Mouse (Mus musculus): ENCODE measurements around the gene Gpsm1. TPM values are rescaled to one million over a fixed set of nuclear protein-coding genes. Genes with fewer than 3 reads are reported as not detected.
A peak's percentile ranks its signal among the peaks of the same experiment; 100 is the strongest.

Gene Gpsm1
- polyA plus RNA-seq, 1 experiment from 2014 or later: 47.2 TPM

- H3K36me3 ChIP-seq (ENCODE audit: control insufficient read depth, insufficient read depth, low read length): no peaks in the 10 kb centered on the region
- WGBS: 69% methylated on average over 2 of the region's 2 CpGs
- no peak within 1 kb of the TSS for H3K4me3 ChIP-seq (ENCODE audit: low read length)
- no peak within 1 kb of the TSS for H3K27ac ChIP-seq (ENCODE audit: low read length)
- peaks cover 21% of the 10 kb centered on the region for H3K4me1 ChIP-seq (replicated peaks; ENCODE audit: control insufficient read depth, insufficient read depth, low read length)
- H3K4me2 ChIP-seq (ENCODE audit: low read depth, low read length): no peak within 1 kb of the TSS
- no peaks in the 10 kb centered on the region for H3K27me3 ChIP-seq (ENCODE audit: control insufficient read depth, insufficient read depth, low read depth, low read length)
- H3K9me3 ChIP-seq (ENCODE audit: control insufficient read depth, low read length): no peaks in the 10 kb centered on the region
- H3K9ac ChIP-seq (ENCODE audit: low read length): no peak within 1 kb of the TSS
- ATAC-seq (ENCODE audit: low read depth): no peak
Measured at GRCm38 (mm10) chr2:26294457-26294856, 20.9 kb upstream of the Gpsm1 start, which contains the start of gene Ccdc187. Ccdc187 (minus strand) TSS chr2:26294557.

DNA sequence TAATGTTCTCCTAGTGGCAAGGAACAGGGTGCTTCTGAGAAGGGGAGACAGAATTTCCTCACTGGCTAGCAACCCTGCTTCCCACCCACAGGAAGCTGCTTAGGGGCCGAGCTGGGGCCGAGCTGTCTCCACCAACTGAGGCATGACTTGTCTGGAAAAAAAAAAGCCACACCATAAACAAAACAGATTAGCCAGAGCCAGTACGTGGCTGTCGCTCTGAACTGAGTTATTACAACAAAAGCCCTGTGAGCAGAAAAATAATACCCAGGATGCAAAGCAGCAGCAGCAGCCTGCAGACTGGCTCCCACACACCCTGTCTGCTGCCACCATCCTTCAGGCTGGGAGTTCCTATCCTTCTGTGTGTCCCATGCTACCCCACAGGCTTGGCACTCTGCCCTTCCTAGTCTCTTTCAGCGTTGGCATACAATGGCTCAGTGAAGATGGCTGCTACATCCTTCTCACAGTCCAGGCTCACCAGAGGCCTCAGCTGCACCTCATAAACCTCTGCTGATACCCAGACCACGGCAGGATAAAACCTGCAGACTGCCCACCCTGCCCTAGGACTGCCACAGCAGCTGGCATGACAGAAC is 18.6 kb upstream of the Gpsm1 start:
- Histone ChIP-seq H3K27me3 (ENCODE audit: control insufficient read depth, insufficient read depth, low read depth, low read length) (no peaks in the 10 kb centered on the region), H3K36me3 (ENCODE audit: control insufficient read depth, insufficient read depth, low read length) (no peaks in the 10 kb centered on the region), H3K4me3 (ENCODE audit: low read length) (no peak overlapping the region), H3K27ac (ENCODE audit: low read length) (peak overlapping the region; percentile 78), H3K9ac (ENCODE audit: low read length) (peak overlapping the region; percentile 43), H3K4me1 (replicated peaks; ENCODE audit: control insufficient read depth, insufficient read depth, low read length) (peaks cover 32% of the 10 kb centered on the region), H3K9me3 (ENCODE audit: control insufficient read depth, low read length) (no peaks in the 10 kb centered on the region), H3K4me2 (ENCODE audit: low read depth, low read length) (no peak overlapping the region)
- WGBS: 21% methylated on average over 6 of the region's 6 CpGs
- ATAC-seq (ENCODE audit: low read depth): peak; percentile 28

DNA sequence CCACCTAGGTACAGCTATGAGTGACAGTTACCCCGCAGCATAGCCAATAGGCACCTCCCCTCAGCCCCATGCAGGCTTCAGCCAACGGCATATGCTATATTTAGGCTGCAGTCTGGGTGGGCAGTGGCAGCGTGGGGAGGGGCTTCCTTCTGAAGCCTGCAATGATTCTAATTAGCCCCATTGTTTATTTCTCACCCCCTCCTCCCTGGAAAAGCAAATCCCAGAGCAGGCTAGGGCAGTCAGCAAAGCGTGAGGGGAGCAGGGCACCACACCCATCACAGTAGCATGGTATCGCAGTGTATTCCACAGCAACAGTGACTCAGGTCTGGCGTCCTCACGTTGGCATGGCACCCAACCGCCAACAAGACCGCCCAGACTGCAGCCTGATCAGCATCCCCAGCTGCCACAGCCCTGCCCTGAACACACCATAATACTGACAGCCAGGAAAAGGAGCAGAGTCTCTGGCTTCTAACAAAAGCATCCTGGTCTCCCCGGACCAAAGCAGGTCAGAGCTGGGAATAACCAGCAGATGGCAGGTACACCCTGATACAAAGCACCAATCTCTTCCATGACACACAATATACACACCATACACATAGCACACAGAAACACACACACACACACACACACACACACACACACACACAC is 17.0 kb upstream of the Gpsm1 start:
- Histone ChIP-seq H3K4me2 (ENCODE audit: low read depth, low read length) (peak overlapping the region; percentile 10; the same call in 1 of the 2 replicates), H3K36me3 (ENCODE audit: control insufficient read depth, insufficient read depth, low read length) (no peaks in the 10 kb centered on the region), H3K9ac (ENCODE audit: low read length) (no peak overlapping the region), H3K4me3 (ENCODE audit: low read length) (no peak overlapping the region), H3K27me3 (ENCODE audit: control insufficient read depth, insufficient read depth, low read depth, low read length) (no peaks in the 10 kb centered on the region), H3K27ac (ENCODE audit: low read length) (no peak overlapping the region), H3K4me1 (replicated peaks; ENCODE audit: control insufficient read depth, insufficient read depth, low read length) (peaks cover 32% of the 10 kb centered on the region), H3K9me3 (ENCODE audit: control insufficient read depth, low read length) (no peaks in the 10 kb centered on the region)
- peak; percentile 51 for ATAC-seq (ENCODE audit: low read depth)
- WGBS: 6% methylated on average over 10 of the region's 10 CpGs

DNA sequence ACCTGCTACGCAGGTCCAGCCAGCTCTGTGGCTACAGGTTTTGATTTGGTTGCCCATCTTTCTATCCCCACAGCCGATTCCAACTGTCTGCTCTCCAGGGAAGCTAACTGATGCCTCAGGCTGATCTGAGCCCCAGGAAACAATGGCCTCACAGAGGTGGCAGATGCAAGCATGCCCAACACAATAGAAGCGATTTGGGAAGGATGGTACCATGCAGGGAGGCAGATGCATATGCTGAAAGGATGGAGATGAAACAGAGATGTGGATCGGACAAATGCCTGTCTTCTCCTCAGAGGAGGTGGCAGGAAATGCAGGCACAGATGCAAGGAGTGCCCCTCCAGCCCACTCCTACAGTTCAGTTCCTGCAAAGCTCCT is 16.5 kb upstream of the Gpsm1 start:
- no peak overlapping the region; the same call in 1 of the 2 replicates for H3K27ac ChIP-seq (ENCODE audit: low read length)
- no peak overlapping the region for H3K9ac ChIP-seq (ENCODE audit: low read length)
- H3K9me3 ChIP-seq (ENCODE audit: control insufficient read depth, low read length): no peaks in the 10 kb centered on the region
- 25% methylated on average over 4 of the region's 4 CpGs for WGBS
- no peaks in the 10 kb centered on the region for H3K36me3 ChIP-seq (ENCODE audit: control insufficient read depth, insufficient read depth, low read length)
- no peak overlapping the region for H3K4me2 ChIP-seq (ENCODE audit: low read depth, low read length)
- H3K4me3 ChIP-seq (ENCODE audit: low read length): no peak overlapping the region
- H3K27me3 ChIP-seq (ENCODE audit: control insufficient read depth, insufficient read depth, low read depth, low read length): no peaks in the 10 kb centered on the region
- ATAC-seq (ENCODE audit: low read depth): no peak
- peaks cover 32% of the 10 kb centered on the region for H3K4me1 ChIP-seq (replicated peaks; ENCODE audit: control insufficient read depth, insufficient read depth, low read length)

DNA sequence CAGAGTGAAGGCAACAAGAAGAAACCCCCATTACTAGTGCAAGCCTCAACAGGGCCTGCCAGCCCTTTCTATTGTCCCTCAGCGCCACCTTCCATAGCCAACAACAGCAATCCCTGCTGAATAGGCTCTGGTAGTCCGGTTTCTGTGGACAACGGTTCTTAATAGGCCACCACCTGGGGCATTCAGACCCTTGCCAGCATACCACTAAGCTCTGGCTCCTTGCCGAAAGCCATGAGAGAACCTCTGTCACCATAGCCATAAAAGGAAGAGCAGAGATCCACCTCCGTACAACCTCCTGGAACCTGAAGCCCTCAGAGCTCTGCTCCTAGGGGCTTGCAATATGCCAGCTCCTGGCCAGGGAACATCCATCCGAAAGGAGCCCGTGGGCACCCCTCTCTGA is 16.0 kb upstream of the Gpsm1 start:
- H3K4me2 ChIP-seq (ENCODE audit: low read depth, low read length): no peak overlapping the region
- 58% methylated on average over 7 of the region's 7 CpGs for WGBS
- no peak overlapping the region for H3K4me3 ChIP-seq (ENCODE audit: low read length)
- no peaks in the 10 kb centered on the region for H3K36me3 ChIP-seq (ENCODE audit: control insufficient read depth, insufficient read depth, low read length)
- no peak overlapping the region; the same call in 1 of the 2 replicates for H3K27ac ChIP-seq (ENCODE audit: low read length)
- H3K4me1 ChIP-seq (replicated peaks; ENCODE audit: control insufficient read depth, insufficient read depth, low read length): peaks cover 32% of the 10 kb centered on the region
- no peak overlapping the region for H3K9ac ChIP-seq (ENCODE audit: low read length)
- no peak for ATAC-seq (ENCODE audit: low read depth)
- H3K9me3 ChIP-seq (ENCODE audit: control insufficient read depth, low read length): no peaks in the 10 kb centered on the region; the same call in 1 of the 2 replicates
- no peaks in the 10 kb centered on the region for H3K27me3 ChIP-seq (ENCODE audit: control insufficient read depth, insufficient read depth, low read depth, low read length)

GRCm38 (mm10) chr2:26300161-26300807 is 15.0 kb upstream of the Gpsm1 start:
- ATAC-seq (ENCODE audit: low read depth): peak; percentile 56
- H3K9ac ChIP-seq (ENCODE audit: low read length): no peak overlapping the region; the same call in 1 of the 2 replicates
- 30% methylated on average over 5 of the region's 5 CpGs for WGBS
- peak overlapping the region; percentile 69 for H3K27ac ChIP-seq (ENCODE audit: low read length)
- H3K27me3 ChIP-seq (ENCODE audit: control insufficient read depth, insufficient read depth, low read depth, low read length): no peaks in the 10 kb centered on the region
- no peaks in the 10 kb centered on the region for H3K36me3 ChIP-seq (ENCODE audit: control insufficient read depth, insufficient read depth, low read length)
- H3K4me3 ChIP-seq (ENCODE audit: low read length): no peak overlapping the region
- peaks cover 32% of the 10 kb centered on the region for H3K4me1 ChIP-seq (replicated peaks; ENCODE audit: control insufficient read depth, insufficient read depth, low read length)
- no peaks in the 10 kb centered on the region; the same call in 1 of the 2 replicates for H3K9me3 ChIP-seq (ENCODE audit: control insufficient read depth, low read length)
- H3K4me2 ChIP-seq (ENCODE audit: low read depth, low read length): no peak overlapping the region

DNA sequence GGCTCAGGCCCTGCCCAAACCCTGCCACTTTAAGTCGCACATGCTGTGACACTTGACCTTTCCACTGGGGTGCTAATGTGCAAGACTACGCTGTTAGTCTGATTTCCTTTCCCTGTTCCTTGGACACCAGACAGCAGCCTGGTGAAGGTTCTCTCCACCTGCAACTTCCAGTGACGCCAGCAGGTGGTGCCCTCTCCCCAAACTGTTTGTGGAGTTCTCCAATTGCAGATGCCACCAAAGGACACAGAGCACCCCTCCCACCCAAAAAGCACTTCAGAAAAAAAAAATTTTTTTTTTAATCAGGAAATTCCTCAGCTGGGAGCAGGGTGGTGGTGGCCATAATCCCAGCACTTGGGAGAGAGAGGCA is 14.5 kb upstream of the Gpsm1 start:
- Histone ChIP-seq H3K9me3 (ENCODE audit: control insufficient read depth, low read length) (no peaks in the 10 kb centered on the region; the same call in 1 of the 2 replicates), H3K9ac (ENCODE audit: low read length) (no peak overlapping the region; the same call in 1 of the 2 replicates), H3K4me1 (replicated peaks; ENCODE audit: control insufficient read depth, insufficient read depth, low read length) (peaks cover 32% of the 10 kb centered on the region), H3K4me2 (ENCODE audit: low read depth, low read length) (no peak overlapping the region), H3K27me3 (ENCODE audit: control insufficient read depth, insufficient read depth, low read depth, low read length) (no peaks in the 10 kb centered on the region), H3K36me3 (ENCODE audit: control insufficient read depth, insufficient read depth, low read length) (no peaks in the 10 kb centered on the region), H3K27ac (ENCODE audit: low read length) (peak overlapping the region; percentile 69), H3K4me3 (ENCODE audit: low read length) (no peak overlapping the region)
- peak; percentile 41 for ATAC-seq (ENCODE audit: low read depth)
- 0% methylated on average over 3 of the region's 3 CpGs for WGBS

DNA sequence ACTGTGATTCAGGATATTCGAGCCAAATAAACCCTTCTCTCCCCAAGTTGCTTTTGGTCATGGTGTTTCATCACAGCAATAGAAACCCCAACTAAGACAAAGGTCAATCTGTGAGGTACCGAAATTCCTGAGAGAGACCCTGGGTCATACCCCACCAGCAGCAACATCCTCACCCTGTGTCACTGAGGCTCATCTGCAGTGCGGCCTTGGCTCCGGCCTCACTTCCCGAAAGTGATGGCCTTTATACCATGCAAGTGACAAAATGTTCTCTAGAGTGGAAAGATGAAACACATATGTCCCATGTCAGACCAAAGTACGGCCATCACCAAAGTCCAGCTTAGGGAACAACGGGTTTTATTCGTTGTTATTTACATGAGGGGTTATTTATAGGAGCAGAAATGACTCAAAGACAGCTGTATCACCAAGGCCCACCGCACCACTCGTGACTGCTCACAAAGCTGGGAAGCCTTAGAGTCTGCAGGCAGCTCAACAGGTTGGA is 13.3 kb upstream of the Gpsm1 start:
- no peak overlapping the region for H3K9ac ChIP-seq (ENCODE audit: low read length)
- H3K27me3 ChIP-seq (ENCODE audit: control insufficient read depth, insufficient read depth, low read depth, low read length): no peaks in the 10 kb centered on the region
- no peak overlapping the region for H3K4me3 ChIP-seq (ENCODE audit: low read length)
- WGBS: 68% methylated on average over 10 of the region's 10 CpGs
- H3K4me2 ChIP-seq (ENCODE audit: low read depth, low read length): no peak overlapping the region
- H3K4me1 ChIP-seq (replicated peaks; ENCODE audit: control insufficient read depth, insufficient read depth, low read length): peaks cover 28% of the 10 kb centered on the region
- H3K9me3 ChIP-seq (ENCODE audit: control insufficient read depth, low read length): no peaks in the 10 kb centered on the region; the same call in 1 of the 2 replicates
- H3K36me3 ChIP-seq (ENCODE audit: control insufficient read depth, insufficient read depth, low read length): no peaks in the 10 kb centered on the region
- H3K27ac ChIP-seq (ENCODE audit: low read length): no peak overlapping the region
- no peak for ATAC-seq (ENCODE audit: low read depth)

DNA sequence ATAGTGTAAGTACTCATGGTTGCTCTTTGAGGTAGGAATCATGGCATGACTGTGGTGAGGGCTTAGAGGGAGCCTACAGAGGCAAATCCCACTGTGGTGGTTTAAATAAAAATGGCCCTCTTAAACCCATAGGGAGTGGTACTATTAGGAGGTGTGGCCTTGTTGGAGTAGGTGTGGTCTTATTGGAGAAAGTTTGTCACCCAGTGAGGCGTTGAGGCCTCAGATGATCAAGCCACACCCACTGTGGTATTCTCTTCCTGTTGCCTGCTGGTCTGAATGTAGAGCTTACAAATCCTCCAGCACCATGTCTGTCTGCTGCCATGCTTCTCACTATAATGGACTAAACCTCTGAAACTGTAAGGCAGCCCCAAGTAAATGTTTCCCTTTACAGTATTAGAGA is 10.6 kb upstream of the Gpsm1 start:
- WGBS: 67% methylated on average over 1 of the region's 1 CpGs
- no peak overlapping the region for H3K4me3 ChIP-seq (ENCODE audit: low read length)

More for the DNA sequence above, 10.6 kb upstream of the Gpsm1 start:
- H3K36me3 ChIP-seq (ENCODE audit: control insufficient read depth, insufficient read depth, low read length): no peaks in the 10 kb centered on the region
- peaks cover 18% of the 10 kb centered on the region for H3K4me1 ChIP-seq (replicated peaks; ENCODE audit: control insufficient read depth, insufficient read depth, low read length)
- H3K4me2 ChIP-seq (ENCODE audit: low read depth, low read length): no peak overlapping the region
- no peak overlapping the region for H3K27ac ChIP-seq (ENCODE audit: low read length)
- no peaks in the 10 kb centered on the region for H3K27me3 ChIP-seq (ENCODE audit: control insufficient read depth, insufficient read depth, low read depth, low read length)
- H3K9ac ChIP-seq (ENCODE audit: low read length): no peak overlapping the region
- no peak for ATAC-seq (ENCODE audit: low read depth)
- H3K9me3 ChIP-seq (ENCODE audit: control insufficient read depth, low read length): no peaks in the 10 kb centered on the region; the same call in 1 of the 2 replicates
